Mouse (Mus musculus) CH12.LX (cell line): ENCODE results near the gene Rab25. TPM values are rescaled to one million over a fixed set of nuclear protein-coding genes. Genes with fewer than 3 reads are reported as not detected.

Experiments
- DNase-seq: peaks from one replicate; pipeline ENCODE4 v3.0.0-alpha.2; 2013; ENCODE audit errors: extremely low read depth
- H3K27ac ChIP-seq: 2 replicates; pipeline ENCODE4 v1.5.1; 2012; ENCODE audit warnings: low read depth, mild to moderate bottlenecking, control low read depth, moderate library complexity; ENCODE audit not compliant: insufficient read depth
- H3K27me3 ChIP-seq: replicated peaks from 2 replicates; pipeline ENCODE3; 2012; ENCODE audit warnings: inconsistent platforms
- H3K36me3 ChIP-seq, 2 experiments: replicated peaks in 1 of 2; 2 replicates each; pipeline versions ENCODE3 to v1.6.1; 2012; ENCODE audit warnings: inconsistent platforms in 1 of 2, low read length in 1 of 2, mild to moderate bottlenecking in 1 of 2, mixed read lengths in 1 of 2, moderate library complexity in 1 of 2; ENCODE audit not compliant: control insufficient read depth in 1 of 2, insufficient read depth in 1 of 2
- H3K4me1 ChIP-seq, 2 experiments: 2 replicates each; pipeline ENCODE4 v1.6.1; 2012; ENCODE audit warnings: inconsistent platforms in 1 of 2, moderate library complexity in 1 of 2; ENCODE audit not compliant: insufficient read depth in 2 of 2, control insufficient read depth in 1 of 2
- H3K4me2 ChIP-seq: 2 replicates; pipeline ENCODE4 v1.6.1; 2012; ENCODE audit warnings: low read depth, mild to moderate bottlenecking, control low read depth; ENCODE audit not compliant: poor library complexity, insufficient read depth, severe bottlenecking
- H3K4me3 ChIP-seq, 3 experiments: fragments of 150-350 bp in 1 of 3; sonication (generic) in 1 of 3; replicated peaks in 1 of 3; 2 replicates each; pipeline versions ENCODE3 to v1.5.1; 2011 to 2012; ENCODE audit warnings: low read depth in 2 of 3, low read length in 2 of 3, mild to moderate bottlenecking in 2 of 3, moderate library complexity in 2 of 3, control low read depth in 1 of 3, improper control_type of control experiment in 1 of 3, inconsistent platforms in 1 of 3, mixed read lengths in 1 of 3; ENCODE audit not compliant: poor library complexity in 1 of 3
- H3K79me2 ChIP-seq: replicated peaks from 2 replicates; pipeline ENCODE4 v1.6.1; 2012; ENCODE audit warnings: mild to moderate bottlenecking, moderate library complexity; ENCODE audit not compliant: control insufficient read depth, poor library complexity, insufficient read depth, severe bottlenecking; ENCODE audit errors: extremely low read depth
- H3K9ac ChIP-seq: 2 replicates; pipeline ENCODE4 v1.6.1; 2012; ENCODE audit warnings: low read depth, mild to moderate bottlenecking, control low read depth, moderate library complexity; ENCODE audit not compliant: insufficient read depth
- H3K9me3 ChIP-seq: replicated peaks from 2 replicates; pipeline ENCODE3; 2012; ENCODE audit warnings: low read length, inconsistent platforms, mixed read lengths
- BHLHE40 ChIP-seq: IDR thresholded peaks from 2 replicates; pipeline ENCODE4 v1.6.1; 2011; ENCODE audit warnings: mild to moderate bottlenecking, low read depth, low read length, improper control_type of control experiment
- CHD1 ChIP-seq: IDR thresholded peaks from 2 replicates; pipeline ENCODE4 v1.6.1; 2012; ENCODE audit warnings: low read depth, low read length, improper control_type of control experiment, inconsistent platforms
- CHD2 ChIP-seq: IDR thresholded peaks from 2 replicates; pipeline ENCODE4 v1.6.1; 2011; ENCODE audit warnings: low read length, improper control_type of control experiment
- CTCF ChIP-seq, 2 experiments: IDR thresholded peaks in 1 of 2; conservative IDR thresholded peaks in 1 of 2; 2 replicates each; pipeline ENCODE4 v1.5.1; 2011 to 2012; ENCODE audit warnings: low read depth in 2 of 2, low read length in 2 of 2, improper control_type of control experiment in 1 of 2, inconsistent platforms in 1 of 2, mild to moderate bottlenecking in 1 of 2, moderate library complexity in 1 of 2
- E2F4 ChIP-seq: IDR thresholded peaks from 2 replicates; pipeline ENCODE4 v1.6.1; 2011; ENCODE audit warnings: low read depth, low read length, improper control_type of control experiment; ENCODE audit not compliant: insufficient replicate concordance
- ELF1 ChIP-seq: IDR thresholded peaks from 2 replicates; pipeline ENCODE4 v1.6.1; 2014; ENCODE audit warnings: low read depth, mild to moderate bottlenecking, inconsistent platforms, low read length, improper control_type of control experiment
- EP300 ChIP-seq: IDR thresholded peaks from 2 replicates; pipeline ENCODE4 v1.6.1; 2011; ENCODE audit warnings: low read length, improper control_type of control experiment
- ETS1 ChIP-seq: conservative IDR thresholded peaks from 2 replicates; pipeline ENCODE4 v1.6.1; 2012; ENCODE audit warnings: low read depth, mild to moderate bottlenecking, inconsistent platforms, low read length, improper control_type of control experiment, moderate library complexity
- GABPA ChIP-seq: IDR thresholded peaks from 2 replicates; pipeline ENCODE4 v1.6.1; 2012; ENCODE audit warnings: low read depth, low read length, improper control_type of control experiment, inconsistent platforms; ENCODE audit not compliant: insufficient replicate concordance
- HCFC1 ChIP-seq: IDR thresholded peaks from 2 replicates; pipeline ENCODE4 v1.6.1; 2012; ENCODE audit warnings: low read depth, mild to moderate bottlenecking, inconsistent platforms, low read length, improper control_type of control experiment
- IRF4 ChIP-seq: IDR thresholded peaks from 2 replicates; pipeline ENCODE4 v1.6.1; 2014; ENCODE audit warnings: low read depth, mild to moderate bottlenecking, inconsistent platforms, low read length, improper control_type of control experiment
- JUN ChIP-seq: IDR thresholded peaks from 2 replicates; pipeline ENCODE4 v1.6.1; 2011; ENCODE audit warnings: low read depth, mild to moderate bottlenecking, low read length, improper control_type of control experiment, moderate library complexity; ENCODE audit not compliant: insufficient read depth
- JUND ChIP-seq: conservative IDR thresholded peaks from 2 replicates; pipeline ENCODE4 v1.6.1; 2011; ENCODE audit warnings: low read depth, low read length, improper control_type of control experiment
- MAFK ChIP-seq: IDR thresholded peaks from 2 replicates; pipeline ENCODE4 v1.6.1; 2011; ENCODE audit warnings: low read length, improper control_type of control experiment; ENCODE audit not compliant: insufficient replicate concordance
- MAX ChIP-seq: IDR thresholded peaks from 2 replicates; pipeline ENCODE4 v1.6.1; 2011; ENCODE audit warnings: low read length, improper control_type of control experiment
- MAZ ChIP-seq: IDR thresholded peaks from 2 replicates; pipeline ENCODE4 v1.6.1; 2012; ENCODE audit warnings: low read depth, mild to moderate bottlenecking, inconsistent platforms, low read length, improper control_type of control experiment, moderate library complexity
- MEF2A ChIP-seq: IDR thresholded peaks from 2 replicates; pipeline ENCODE4 v1.6.1; 2014; ENCODE audit warnings: low read depth, mild to moderate bottlenecking, inconsistent platforms, low read length, improper control_type of control experiment, borderline replicate concordance
- MYC ChIP-seq: IDR thresholded peaks from 2 replicates; pipeline ENCODE4 v1.6.1; 2011; ENCODE audit warnings: low read depth, mild to moderate bottlenecking, improper control_type of control experiment, low read length
- NELFE ChIP-seq: IDR thresholded peaks from 2 replicates; pipeline ENCODE4 v1.6.1; 2011; ENCODE audit warnings: low read depth, low read length, improper control_type of control experiment
- NRF1 ChIP-seq: IDR thresholded peaks from 2 replicates; pipeline ENCODE4 v1.6.1; 2014; ENCODE audit warnings: low read depth, mild to moderate bottlenecking, inconsistent platforms, low read length, improper control_type of control experiment, moderate library complexity
- PAX5 ChIP-seq: IDR thresholded peaks from 2 replicates; pipeline ENCODE4 v1.6.1; 2012; ENCODE audit warnings: low read length, inconsistent platforms, mixed read lengths
- RAD21 ChIP-seq: IDR thresholded peaks from 2 replicates; pipeline ENCODE4 v1.6.1; 2011; ENCODE audit warnings: low read depth, mild to moderate bottlenecking, low read length, improper control_type of control experiment, moderate library complexity
- RCOR1 ChIP-seq: conservative IDR thresholded peaks from 2 replicates; pipeline ENCODE4 v1.6.1; 2012; ENCODE audit warnings: low read depth, mild to moderate bottlenecking, inconsistent platforms, low read length, improper control_type of control experiment
- SIN3A ChIP-seq: IDR thresholded peaks from 2 replicates; pipeline ENCODE4 v1.6.1; 2012; ENCODE audit warnings: low read length, improper control_type of control experiment, inconsistent platforms
- SMC3 ChIP-seq: IDR thresholded peaks from 2 replicates; pipeline ENCODE4 v1.6.1; 2011; ENCODE audit warnings: low read depth, low read length, improper control_type of control experiment
- TCF12 ChIP-seq: IDR thresholded peaks from 2 replicates; pipeline ENCODE4 v1.6.1; 2014; ENCODE audit warnings: low read depth, mild to moderate bottlenecking, inconsistent platforms, low read length, improper control_type of control experiment
- USF1 ChIP-seq: IDR thresholded peaks from 2 replicates; pipeline ENCODE4 v1.6.1; 2014; ENCODE audit warnings: low read depth, mild to moderate bottlenecking, inconsistent platforms, low read length, improper control_type of control experiment
- USF2 ChIP-seq: conservative IDR thresholded peaks from 2 replicates; pipeline ENCODE4 v1.6.1; 2011; ENCODE audit warnings: low read depth, low read length, improper control_type of control experiment
- ZC3H11A ChIP-seq: IDR thresholded peaks from 2 replicates; pipeline ENCODE4 v1.6.1; 2012; ENCODE audit warnings: low read depth, mild to moderate bottlenecking, inconsistent platforms, low read length, improper control_type of control experiment
- ZKSCAN1 ChIP-seq: IDR thresholded peaks from 2 replicates; pipeline ENCODE4 v1.6.1; 2012; ENCODE audit warnings: low read depth, inconsistent platforms, low read length, improper control_type of control experiment, borderline replicate concordance
- ZMIZ1 ChIP-seq: IDR thresholded peaks from 2 replicates; pipeline ENCODE4 v1.6.1; 2012; ENCODE audit warnings: low read depth, mild to moderate bottlenecking, inconsistent platforms, low read length, improper control_type of control experiment
- ZNF384 ChIP-seq: IDR thresholded peaks from 2 replicates; pipeline ENCODE4 v1.6.1; 2012; ENCODE audit warnings: low read depth, low read length, improper control_type of control experiment, inconsistent platforms
- dilution Hi-C: fragments of 300-500 bp; cut with MboI; formaldehyde crosslinking; loops from 2 replicates; pipeline ENCODE4 v1.14.3; 2020; ENCODE audit warnings: low sequenced_read_pairs; ENCODE audit not compliant: extremely low pct_unique_long_range_greater_than_20kb, extremely low pct_ligation_motif_present
- in situ Hi-C: fragments of 300-500 bp; cut with MboI; formaldehyde crosslinking; loops from 3 replicates; pipeline ENCODE4 v1.14.3; 2019; ENCODE audit warnings: low sequenced_read_pairs, low pct_ligation_motif_present, low pct_unique_long_range_greater_than_20kb, mixed read lengths
- polyA plus RNA-seq: library from polyadenylated mRNA; unstranded; fragments of >175 nt; gene quantifications from 2 replicates; pipeline ENCODE4 v1.2.1, GENCODE M21; 2012; ENCODE audit warnings: low read depth; ENCODE audit not compliant: insufficient read length
- total RNA-seq, 2 experiments: library from RNA; depleted of rRNA; stranded (reverse); fragments of 300-350 nt in 1 of 2; fragments of >200 nt in 1 of 2; gene quantifications; 2 replicates each; pipeline ENCODE4 v1.2.3; 2012 to 2014

Rab25 gene
- total and polyA plus RNA-seq, 3 experiments, result 0.79 to 4.1 (median 1.8) TPM

GRCm38 (mm10) chr3:88539397-88539796 is 8.7 kb downstream of the Rab25 start:
- peaks cover 3 to 20% of the 10 kb centered on the region in 2 experiments; a peak in 3 of 4 replicates for H3K4me1 ChIP-seq
- dilution Hi-C loops, result no loop called here
- H3K4me2 ChIP-seq, result no peak overlapping the region
- H3K79me2 ChIP-seq, result no peaks in the 10 kb centered on the region
- no peak for DNase-seq
- peaks cover 13 to 32% of the 10 kb centered on the region in 2 experiments for H3K36me3 ChIP-seq
- H3K9ac ChIP-seq, result no peak overlapping the region
- no peak overlapping the region for H3K4me3 ChIP-seq
- in situ Hi-C loops, result no loop called here
- no peaks in the 10 kb centered on the region for H3K27me3 ChIP-seq
- no peak for TF ChIP-seq EP300
- H3K9me3 ChIP-seq, result no peaks in the 10 kb centered on the region
- H3K27ac ChIP-seq, result no peak overlapping the region

- no peaks in the 10 kb centered on the region for H3K27me3 ChIP-seq
Measured at GRCm38 (mm10) chr3:88538271-88539145, 9.6 kb downstream of the Rab25 start.

GRCm38 (mm10) chr3:88537146-88537545 is 11.0 kb downstream of the Rab25 start:
- H3K4me2 ChIP-seq, result no peak overlapping the region
- in situ Hi-C loops, result no loop called here
- no peaks in the 10 kb centered on the region for H3K79me2 ChIP-seq
- DNase-seq, result no peak
- H3K27me3 ChIP-seq, result peaks cover 9% of the 10 kb centered on the region
- dilution Hi-C loops, result no loop called here
- H3K9ac ChIP-seq, result no peak overlapping the region
- H3K9me3 ChIP-seq, result no peaks in the 10 kb centered on the region
- no peak overlapping the region for H3K27ac ChIP-seq
- H3K4me1 ChIP-seq, result peaks cover 4 to 25% of the 10 kb centered on the region in 2 experiments
- no peak overlapping the region for H3K4me3 ChIP-seq
- peaks cover 13 to 32% of the 10 kb centered on the region in 2 experiments for H3K36me3 ChIP-seq
- TF ChIP-seq HCFC1 (no peak), RAD21 (no peak), CHD1 (no peak), MAX (no peak), GABPA (no peak), MAFK (no peak), USF2 (no peak), ETS1 (no peak), ZKSCAN1 (no peak), CTCF (conservative IDR thresholded peaks at IDR 0.05 in 1 of 2, IDR thresholded peaks at IDR 0.05 in 1 of 2; ENCODE audit: low read depth in 2 of 2, low read length in 2 of 2) (no peak), JUND (no peak), ZNF384 (no peak), SIN3A (no peak), MAZ (no peak), PAX5 (no peak), RCOR1 (no peak), CHD2 (no peak), MYC (no peak)

More at GRCm38 (mm10) chr3:88538271-88539145, 9.6 kb downstream of the Rab25 start:
- Histone ChIP-seq H3K27ac (no peak overlapping the region), H3K9me3 (no peaks in the 10 kb centered on the region), H3K9ac (no peak overlapping the region), H3K4me2 (no peak overlapping the region), H3K36me3 (peaks cover 13 to 32% of the 10 kb centered on the region in 2 experiments), H3K4me1 (peaks cover 3 to 20% of the 10 kb centered on the region in 2 experiments), H3K79me2 (no peaks in the 10 kb centered on the region), H3K4me3 (no peak overlapping the region)
- dilution Hi-C loops, result no loop called here
- in situ Hi-C loops, result no loop called here
- TF ChIP-seq BHLHE40, result no peak
- no peak for TF ChIP-seq E2F4
- TF ChIP-seq IRF4, result no peak
- TF ChIP-seq JUN, result no peak
- TF ChIP-seq ZC3H11A, result no peak
- TF ChIP-seq USF2, result no peak
- no peak for TF ChIP-seq MAX
- TF ChIP-seq NRF1, result no peak
- no peak for TF ChIP-seq GABPA
- TF ChIP-seq USF1, result no peak
- no peak for TF ChIP-seq TCF12
- no peak for TF ChIP-seq CHD1
- TF ChIP-seq ELF1, result no peak
- TF ChIP-seq ZMIZ1, result no peak
- TF ChIP-seq MEF2A, result no peak
- no peak for TF ChIP-seq EP300
- TF ChIP-seq SMC3, result no peak
- TF ChIP-seq NELFE, result no peak
- DNase-seq, result no peak
